Mouse (Mus musculus) hindbrain, postnatal 0 days (tissue): ENCODE data around the gene Tox3. TPM values are rescaled to one million over a fixed set of nuclear protein-coding genes. Genes with fewer than 3 reads are reported as not detected.
A peak's percentile ranks its signal among the peaks of the same experiment; 100 is the strongest.

Source experiments
- ATAC-seq: fragments of 200-750 bp; cut with Nextera tagmentation; 2 replicates; pipeline ENCODE4 v1.8.0; 2017; ENCODE audit warnings: mild to moderate bottlenecking, moderate TSS enrichment, moderate library complexity
- DNase-seq: peaks from one replicate; pipeline ENCODE4 v3.0.0-alpha.2; 2015; ENCODE audit warnings: low spot score
- H3K27ac ChIP-seq: fragments of 300-500 bp; sonication (generic); 2 replicates; pipeline ENCODE4 v1.5.1; 2014; ENCODE audit warnings: mild to moderate bottlenecking
- H3K27me3 ChIP-seq: fragments of 300-500 bp; sonication (generic); 2 replicates; pipeline ENCODE4 v1.6.1; 2014; ENCODE audit warnings: low read length, mixed read lengths; ENCODE audit not compliant: insufficient read depth
- H3K36me3 ChIP-seq: fragments of 300-500 bp; sonication (generic); 2 replicates; pipeline ENCODE4 v1.6.1; 2014; ENCODE audit warnings: low read length, mixed read lengths; ENCODE audit not compliant: insufficient read depth
- H3K4me1 ChIP-seq: fragments of 300-500 bp; sonication (generic); 2 replicates; pipeline ENCODE4 v1.6.1; 2014; ENCODE audit warnings: antibody characterized with exemption, low read length, mixed read lengths; ENCODE audit not compliant: insufficient read depth
- H3K4me2 ChIP-seq: fragments of 300-500 bp; sonication (generic); 2 replicates; pipeline ENCODE4 v1.6.1; 2014; ENCODE audit warnings: low read depth, mild to moderate bottlenecking, low read length, moderate library complexity, mixed read lengths
- H3K4me3 ChIP-seq: fragments of 300-500 bp; sonication (generic); 2 replicates; pipeline ENCODE4 v1.5.1; 2014; ENCODE audit warnings: low read length
- H3K9ac ChIP-seq: fragments of 300-500 bp; sonication (generic); replicated peaks from 2 replicates; pipeline ENCODE4 v1.6.1; 2014; ENCODE audit warnings: mild to moderate bottlenecking, low read length, moderate library complexity, mixed read lengths
- H3K9me3 ChIP-seq: fragments of 300-500 bp; sonication (generic); 2 replicates; pipeline ENCODE4 v1.6.1; 2016; ENCODE audit warnings: low read length, mixed read lengths
- CTCF ChIP-seq: IDR thresholded peaks from 2 replicates; pipeline ENCODE4 v1.5.1; 2016; ENCODE audit warnings: antibody characterized with exemption, control low read depth, low read depth
- WGBS: fragments of 180-500 bp; shearing (Covaris S2); extraction: QIAGEN DNeasy Blood & Tissue Kit; methylation state at CpG from one replicate; pipeline ENCODE4 v1.1.7; 2014; 5-methylcytosine and 5-hydroxymethylcytosine counted together
- polyA plus RNA-seq: library from polyadenylated mRNA; unstranded; fragments of >200 nt; fragmentation: Nextera tagmentation; extraction: Ambion mirVana; gene quantifications from 2 replicates; pipeline ENCODE4 v1.2.1, GENCODE M21; 2015
- total RNA-seq: library from RNA; depleted of rRNA; stranded (reverse); fragments of >200 nt; gene quantifications from 2 replicates; pipeline ENCODE4 v1.2.3, GENCODE M21; 2014

Tox3 gene
- total and polyA plus RNA-seq, 2 experiments from 2014 or later = 22.2 to 33.1 TPM

DNA sequence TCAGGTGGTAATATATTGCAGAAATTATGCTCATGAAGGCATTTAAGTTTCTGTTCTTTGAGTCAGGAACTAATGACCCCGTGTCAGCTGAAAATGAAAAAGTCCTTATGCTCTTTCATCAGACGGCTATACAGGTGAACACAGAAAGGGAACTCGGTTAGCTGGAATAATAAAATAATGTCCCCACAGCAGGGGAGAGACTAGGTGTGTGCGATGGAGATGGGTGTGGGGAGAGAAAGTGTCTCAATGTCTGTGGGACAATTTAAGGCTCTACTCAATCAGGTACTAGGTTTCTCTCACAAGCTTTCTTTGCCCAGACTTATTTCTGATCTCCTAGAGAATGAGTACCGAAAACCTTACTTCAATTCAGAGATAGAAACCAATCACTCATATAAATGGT, 103.0 kb downstream of the Tox3 start:
- no peak for TF ChIP-seq CTCF
- Histone ChIP-seq H3K4me1 (no peaks in the 10 kb centered on the region; the same call in 1 of the 2 replicates), H3K4me2 (0 out of 2 replicates have a peak overlapping the region, but pooled peaks have one; percentile 6), H3K36me3 (peaks cover 7% of the 10 kb centered on the region; the same call in 1 of the 2 replicates), H3K27ac (no peak overlapping the region), H3K9me3 (no peaks in the 10 kb centered on the region), H3K27me3 (no peaks in the 10 kb centered on the region), H3K9ac (no peak overlapping the region), H3K4me3 (no peak overlapping the region)
- DNase-seq = no peak
- ATAC-seq = no peak; the same call in 1 of the 2 replicates
- WGBS = 40% methylated on average over 5 of the region's 5 CpGs

DNA sequence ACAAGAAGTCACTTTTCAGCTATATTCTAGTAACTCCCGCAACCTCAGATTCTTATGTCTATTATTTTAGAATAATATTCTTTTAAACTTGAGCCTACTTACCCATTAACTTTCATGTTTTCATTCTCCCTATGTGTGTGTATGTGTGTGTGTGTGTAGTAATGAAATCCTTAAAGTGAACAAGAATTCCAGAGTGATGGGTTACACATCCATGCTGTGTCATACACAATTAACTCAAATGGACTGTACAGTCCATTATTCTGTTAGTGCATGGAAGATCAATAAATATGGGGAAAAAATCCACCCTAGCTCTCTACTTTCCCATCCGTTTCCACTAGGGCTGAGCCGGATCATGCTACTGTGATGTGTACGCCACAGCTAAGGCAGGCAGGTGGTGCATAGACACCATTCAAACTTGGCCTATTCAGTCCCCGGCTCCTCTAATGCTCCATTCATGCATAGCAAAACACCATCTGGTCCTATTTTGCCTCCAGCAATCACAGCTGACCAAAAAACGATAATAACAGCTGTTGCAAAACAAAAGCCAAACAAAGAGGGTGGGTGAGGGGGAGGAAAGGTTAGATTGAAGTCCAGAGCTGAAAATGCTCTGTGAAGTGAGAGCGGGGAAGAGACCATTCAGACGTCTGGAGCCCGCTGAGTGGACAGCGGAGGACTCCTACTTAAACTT, 103.5 kb downstream of the Tox3 start:
- 0 out of 2 replicates have a peak overlapping the region, but pooled peaks have one; percentile 6 for H3K4me2 ChIP-seq
- H3K36me3 ChIP-seq = peaks cover 7% of the 10 kb centered on the region; the same call in 1 of the 2 replicates
- TF ChIP-seq CTCF = peak; percentile 65
- ATAC-seq (peak; percentile 96), DNase-seq (peak; percentile 88)
- H3K9ac ChIP-seq = no peak overlapping the region
- no peaks in the 10 kb centered on the region for H3K27me3 ChIP-seq
- H3K4me3 ChIP-seq = no peak overlapping the region
- 29% methylated on average over 10 of the region's 10 CpGs for WGBS
- H3K27ac ChIP-seq = no peak overlapping the region
- no peaks in the 10 kb centered on the region; the same call in 1 of the 2 replicates for H3K4me1 ChIP-seq
- no peaks in the 10 kb centered on the region for H3K9me3 ChIP-seq

DNA sequence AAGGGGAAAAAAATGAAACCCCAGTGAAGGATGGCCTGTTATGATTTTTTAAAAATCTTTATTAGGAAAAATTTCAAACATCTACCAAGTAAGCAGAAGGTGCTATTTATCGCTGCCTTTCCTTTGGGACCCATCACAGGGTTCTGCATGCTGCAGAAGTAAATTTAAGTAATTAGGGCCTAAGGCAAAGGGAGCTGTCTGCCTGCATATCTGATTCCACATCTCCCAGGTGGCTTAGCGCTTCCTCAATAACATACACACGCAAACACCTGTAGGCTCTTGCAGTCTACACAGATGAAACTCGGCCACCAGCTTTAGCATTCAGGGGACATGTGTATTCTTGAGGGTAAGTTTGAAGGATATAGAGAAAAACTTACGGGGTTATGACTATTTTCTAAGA, 104.2 kb downstream of the Tox3 start:
- ATAC-seq (no peak), DNase-seq (no peak)
- Histone ChIP-seq H3K27ac (no peak overlapping the region), H3K4me3 (no peak overlapping the region), H3K4me2 (no peak overlapping the region), H3K9me3 (no peaks in the 10 kb centered on the region), H3K4me1 (no peaks in the 10 kb centered on the region; the same call in 1 of the 2 replicates), H3K9ac (no peak overlapping the region), H3K36me3 (peaks cover 7% of the 10 kb centered on the region; the same call in 1 of the 2 replicates), H3K27me3 (no peaks in the 10 kb centered on the region)
- WGBS = 73% methylated on average over 5 of the region's 5 CpGs
- TF ChIP-seq CTCF = no peak

DNA sequence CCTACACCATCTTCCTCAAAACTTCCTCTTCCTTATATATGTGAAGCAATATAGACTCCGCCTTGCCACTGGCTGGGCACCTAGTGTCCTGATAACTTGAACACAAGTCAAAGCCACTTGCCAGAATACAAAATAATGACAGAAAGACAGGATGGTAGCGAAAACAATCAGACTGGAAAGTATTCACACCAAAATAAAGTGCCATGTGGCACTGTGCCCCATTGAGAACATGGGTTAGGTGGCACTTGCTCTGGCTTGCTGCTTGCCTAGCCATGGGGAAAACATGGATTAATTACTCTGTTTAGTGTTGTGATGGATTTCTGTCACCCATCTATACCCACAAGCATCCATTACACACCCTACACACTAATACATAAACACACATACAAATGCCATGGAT, 105.8 kb downstream of the Tox3 start:
- WGBS = 78% methylated on average over 2 of the region's 2 CpGs
- Histone ChIP-seq H3K9ac (no peak overlapping the region), H3K4me1 (no peaks in the 10 kb centered on the region; the same call in 1 of the 2 replicates), H3K4me2 (no peak overlapping the region), H3K4me3 (no peak overlapping the region), H3K9me3 (no peaks in the 10 kb centered on the region), H3K36me3 (no peaks in the 10 kb centered on the region), H3K27me3 (no peaks in the 10 kb centered on the region), H3K27ac (no peak overlapping the region)
- DNase-seq = peak; percentile 23
- ATAC-seq = no peak
- TF ChIP-seq CTCF = no peak

DNA sequence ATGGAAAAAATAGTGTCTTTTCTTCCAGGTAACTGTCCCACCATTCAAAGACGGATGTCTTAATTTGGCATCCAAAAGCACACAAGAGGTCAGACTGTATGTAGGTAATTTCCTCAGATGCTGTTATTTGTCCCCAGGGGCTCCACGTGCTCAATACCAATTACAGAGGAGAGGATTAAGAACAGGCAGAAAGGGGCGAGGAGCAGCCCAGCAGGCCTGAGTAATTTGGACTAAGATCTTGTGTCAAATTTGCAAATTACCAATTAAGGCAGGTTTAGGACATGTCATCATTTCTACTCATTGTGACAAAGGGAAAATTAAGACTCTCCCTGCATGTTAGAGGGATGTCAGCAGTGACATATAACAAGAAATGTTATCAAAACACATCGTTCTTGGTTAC, 106.7 kb downstream of the Tox3 start:
- Histone ChIP-seq H3K4me3 (no peak overlapping the region), H3K4me1 (no peaks in the 10 kb centered on the region; the same call in 1 of the 2 replicates), H3K9me3 (no peaks in the 10 kb centered on the region), H3K9ac (no peak overlapping the region), H3K36me3 (no peaks in the 10 kb centered on the region), H3K27ac (no peak overlapping the region), H3K4me2 (no peak overlapping the region), H3K27me3 (no peaks in the 10 kb centered on the region)
- 61% methylated on average over 4 of the region's 4 CpGs for WGBS
- no peak for ATAC-seq
- TF ChIP-seq CTCF = no peak
- no peak for DNase-seq

DNA sequence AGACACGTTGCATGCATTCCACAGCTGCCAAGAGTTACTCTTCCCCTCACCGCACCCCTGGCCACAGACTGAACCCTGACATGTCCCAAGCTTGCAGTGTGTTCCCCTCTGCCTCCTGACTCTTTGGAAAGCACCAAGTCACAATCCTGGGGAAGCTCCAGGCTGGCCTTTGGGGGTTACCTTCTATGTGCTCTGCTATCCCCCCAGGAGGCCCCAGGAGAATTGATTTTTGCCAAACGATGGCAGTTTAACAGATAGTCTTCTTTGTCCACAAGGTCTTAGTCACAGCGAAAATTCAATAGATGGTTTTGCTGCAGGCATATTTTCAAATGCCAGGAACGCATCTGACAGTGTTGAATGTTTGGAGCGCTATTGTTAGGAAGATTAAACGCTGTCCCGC, 115.6 kb downstream of the Tox3 start:
- Histone ChIP-seq H3K9me3 (no peaks in the 10 kb centered on the region), H3K36me3 (no peaks in the 10 kb centered on the region), H3K27ac (no peak overlapping the region), H3K4me1 (no peaks in the 10 kb centered on the region), H3K27me3 (no peaks in the 10 kb centered on the region), H3K9ac (no peak overlapping the region), H3K4me2 (no peak overlapping the region), H3K4me3 (no peak overlapping the region)
- no peak for ATAC-seq
- no peak for DNase-seq
- WGBS = 41% methylated on average over 8 of the region's 8 CpGs
- TF ChIP-seq CTCF = no peak

DNA sequence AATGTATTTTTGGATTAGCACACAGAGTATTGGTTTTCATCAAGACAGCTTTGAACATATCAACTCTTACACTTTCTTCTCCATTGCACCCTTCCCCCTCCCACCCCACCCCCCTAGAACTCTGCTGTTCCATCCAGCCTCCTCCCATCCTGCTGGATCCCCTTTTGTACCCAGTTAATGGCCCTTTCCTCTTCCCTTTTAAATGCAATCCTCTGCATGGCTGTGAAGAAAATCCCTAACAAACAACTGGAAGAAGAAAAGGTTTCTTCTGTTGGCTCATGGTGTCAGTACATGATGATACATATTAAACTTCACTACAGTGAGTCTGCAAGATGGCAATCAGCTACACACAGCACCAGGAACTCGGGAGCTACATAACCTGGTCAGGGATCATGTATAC, 124.0 kb downstream of the Tox3 start:
- Histone ChIP-seq H3K4me3 (no peak overlapping the region), H3K36me3 (no peaks in the 10 kb centered on the region), H3K9ac (no peak overlapping the region), H3K4me1 (no peaks in the 10 kb centered on the region), H3K9me3 (no peaks in the 10 kb centered on the region), H3K27ac (no peak overlapping the region), H3K4me2 (no peak overlapping the region), H3K27me3 (no peaks in the 10 kb centered on the region)
- ATAC-seq (no peak), DNase-seq (no peak)
- 75% methylated on average over 1 of the region's 1 CpGs for WGBS
- TF ChIP-seq CTCF = no peak
